Mouse (Mus musculus) adrenal gland, adult (tissue): ENCODE data around the gene Tmem98.

ENCODE experiments used
- DNase-seq, 2 experiments: peaks; one replicate each; pipeline ENCODE4 v3.0.0; 2022 to 2023; ENCODE audit warnings: low spot score in 1 of 2; ENCODE audit not compliant: inconsistent age in 2 of 2

Tmem98 gene

GRCm38 (mm10) chr11:80789647-80790240 lies 20.2 kb upstream of the Tmem98 start:
- no peak for DNase-seq

GRCm38 (mm10) chr11:80790413-80790812 lies 19.6 kb upstream of the Tmem98 start:
- DNase-seq, result no peak

- DNase-seq, result no peak
Measured at GRCm38 (mm10) chr11:80791677-80792432, 18.1 kb upstream of the Tmem98 start.

- DNase-seq, result no peak
Measured at GRCm38 (mm10) chr11:80793386-80793785, 16.6 kb upstream of the Tmem98 start.

- DNase-seq, result no peak
Measured at GRCm38 (mm10) chr11:80794290-80794689, 15.7 kb upstream of the Tmem98 start.

- peak in 1 of 2 experiments; percentile 73 for DNase-seq
Measured at GRCm38 (mm10) chr11:80795431-80795830, 14.5 kb upstream of the Tmem98 start.

GRCm38 (mm10) chr11:80799979-80800378 lies 10.0 kb upstream of the Tmem98 start:
- DNase-seq, result peak; percentile 25 to 66

GRCm38 (mm10) chr11:80802706-80803105 lies 7.3 kb upstream of the Tmem98 start:
- DNase-seq, result peak in 1 of 2 experiments; percentile 54

- peak; percentile 42 to 83 for DNase-seq
Measured at GRCm38 (mm10) chr11:80808551-80809070, 1.4 kb upstream of the Tmem98 start.

- DNase-seq, result no peak
Measured at GRCm38 (mm10) chr11:80809666-80809992, 346 bp upstream of the Tmem98 start.

- no peak for DNase-seq
Measured at GRCm38 (mm10) chr11:80811156-80811555, 1.2 kb downstream of the Tmem98 start.

- DNase-seq, result peak in 1 of 2 experiments; percentile 21
Measured at GRCm38 (mm10) chr11:80815354-80815753, 5.4 kb downstream of the Tmem98 start.

- peak; percentile 70 to 93 for DNase-seq
Measured at GRCm38 (mm10) chr11:80818060-80818697, 8.2 kb downstream of the Tmem98 start.

- DNase-seq, result peak in 1 of 2 experiments; percentile 18
Measured at GRCm38 (mm10) chr11:80820085-80820484, 10.1 kb downstream of the Tmem98 start.

GRCm38 (mm10) chr11:80821296-80821695 lies 11.3 kb downstream of the Tmem98 start:
- DNase-seq, result peak; percentile 19 to 60

- peak in 1 of 2 experiments; percentile 14 for DNase-seq
Measured at GRCm38 (mm10) chr11:80821794-80822193, 11.8 kb downstream of the Tmem98 start.

- DNase-seq, result no peak
Measured at GRCm38 (mm10) chr11:80835395-80835794, 25.4 kb downstream of the Tmem98 start.

- no peak for DNase-seq
Measured at GRCm38 (mm10) chr11:80835841-80836240, 25.9 kb downstream of the Tmem98 start.

- DNase-seq, result no peak
Measured at GRCm38 (mm10) chr11:80838724-80839123, 28.7 kb downstream of the Tmem98 start.

GRCm38 (mm10) chr11:80843435-80843834 lies 33.5 kb downstream of the Tmem98 start:
- DNase-seq, result no peak

- no peak for DNase-seq
Measured at GRCm38 (mm10) chr11:80845486-80845885, 35.5 kb downstream of the Tmem98 start.

- DNase-seq, result no peak
Measured at GRCm38 (mm10) chr11:80846115-80846514, 36.1 kb downstream of the Tmem98 start.
